Mouse (Mus musculus) limb, embryonic 14.5 days (tissue): ENCODE data around the gene Rbms1. TPM values are rescaled to one million over a fixed set of nuclear protein-coding genes. Genes with fewer than 3 reads are reported as not detected.

Experiments used
- ATAC-seq: fragments of 200-750 bp; cut with Nextera tagmentation; 2 replicates; pipeline ENCODE4 v1.8.0; 2017; ENCODE audit warnings: low read depth, moderate number of reproducible peaks, moderate TSS enrichment; ENCODE audit not compliant: low FRiP score
- DNase-seq: peaks from one replicate; pipeline ENCODE4 v3.0.0-alpha.2; 2015; ENCODE audit warnings: low spot score
- H3K27ac ChIP-seq: fragments of 300-500 bp; sonication (generic); replicated peaks from 2 replicates; pipeline ENCODE4 v1.5.1; 2014; ENCODE audit warnings: low read depth, mild to moderate bottlenecking, low read length, moderate library complexity, mixed read lengths
- H3K27me3 ChIP-seq: fragments of 300-500 bp; sonication (generic); 2 replicates; pipeline ENCODE4 v1.6.1; 2014; ENCODE audit warnings: low read length, mixed read lengths; ENCODE audit not compliant: control insufficient read depth, insufficient read depth
- H3K36me3 ChIP-seq: fragments of 300-500 bp; sonication (generic); 2 replicates; pipeline ENCODE4 v1.6.1; 2014; ENCODE audit warnings: mild to moderate bottlenecking, low read length, moderate library complexity, mixed read lengths; ENCODE audit not compliant: control insufficient read depth, insufficient read depth
- H3K4me1 ChIP-seq: fragments of 300-500 bp; sonication (generic); 2 replicates; pipeline ENCODE4 v1.6.1; 2014; ENCODE audit warnings: antibody characterized with exemption, low read length, mixed read lengths; ENCODE audit not compliant: control insufficient read depth, insufficient read depth
- H3K4me2 ChIP-seq: fragments of 300-500 bp; sonication (generic); replicated peaks from 2 replicates; pipeline ENCODE4 v1.6.1; 2014; ENCODE audit warnings: low read depth, mild to moderate bottlenecking, low read length, moderate library complexity; ENCODE audit not compliant: severe bottlenecking
- H3K4me3 ChIP-seq: fragments of 300-500 bp; sonication (generic); replicated peaks from 2 replicates; pipeline ENCODE4 v1.5.1; 2014; ENCODE audit warnings: low read length
- H3K9ac ChIP-seq: fragments of 300-500 bp; sonication (generic); 2 replicates; pipeline ENCODE4 v1.6.1; 2014; ENCODE audit warnings: mild to moderate bottlenecking, low read depth, low read length, moderate library complexity; ENCODE audit not compliant: severe bottlenecking
- H3K9me3 ChIP-seq: fragments of 300-500 bp; sonication (generic); 2 replicates; pipeline ENCODE4 v1.6.1; 2016; ENCODE audit warnings: low read length; ENCODE audit not compliant: control insufficient read depth
- POLR2A ChIP-seq: fragments of 200-500 bp; IDR thresholded peaks from 2 replicates; pipeline ENCODE4 v1.8.0; 2012; ENCODE audit warnings: inconsistent platforms, mild to moderate bottlenecking, moderate library complexity, borderline replicate concordance; ENCODE audit not compliant: insufficient read depth, insufficient read length; ENCODE audit errors: extremely low read depth
- WGBS: fragments of 180-500 bp; shearing (Covaris S2); extraction: QIAGEN DNeasy Blood & Tissue Kit; methylation state at CpG from one replicate; pipeline ENCODE4 v1.1.7; 2014; 5-methylcytosine and 5-hydroxymethylcytosine counted together
- polyA plus RNA-seq, 2 experiments: library from polyadenylated mRNA; depleted of rRNA in 1 of 2; stranded (reverse) in 1 of 2; unstranded in 1 of 2; fragments of >200 nt; fragmentation: Nextera tagmentation in 1 of 2; extraction: Ambion mirVana in 1 of 2; gene quantifications; 2 replicates each; pipeline versions ENCODE4 v1.2.1 to v1.2.3; 2012 to 2014

Rbms1 gene
- polyA plus RNA-seq, 2 experiments, result 84.9 to 118 TPM

GRCm38 (mm10) chr2:60918401-60918800, 44.6 kb downstream of the Rbms1 start:
- Histone ChIP-seq H3K9me3 (no peaks in the 10 kb centered on the region), H3K4me2 (no peak overlapping the region), H3K27me3 (no peaks in the 10 kb centered on the region), H3K4me1 (peaks cover 19% of the 10 kb centered on the region), H3K27ac (no peak overlapping the region), H3K9ac (no peak overlapping the region), H3K36me3 (peaks cover 4% of the 10 kb centered on the region; the same call in 1 of the 2 replicates), H3K4me3 (no peak overlapping the region)
- DNase-seq (no peak), ATAC-seq (no peak)
- TF ChIP-seq POLR2A, result no peak
- 80% methylated on average over 7 of the region's 7 CpGs for WGBS

- ATAC-seq (no peak), DNase-seq (no peak)
- Histone ChIP-seq H3K27me3 (no peaks in the 10 kb centered on the region), H3K9me3 (no peaks in the 10 kb centered on the region), H3K27ac (no peak overlapping the region), H3K4me2 (no peak overlapping the region), H3K4me1 (peaks cover 14% of the 10 kb centered on the region), H3K9ac (no peak overlapping the region), H3K36me3 (no peaks in the 10 kb centered on the region), H3K4me3 (no peak overlapping the region)
- 37% methylated on average over 7 of the region's 7 CpGs for WGBS
- no peak for TF ChIP-seq POLR2A
Observed at GRCm38 (mm10) chr2:60914524-60915280, 48.3 kb downstream of the Rbms1 start.

GRCm38 (mm10) chr2:60913281-60913680, 49.7 kb downstream of the Rbms1 start:
- no peaks in the 10 kb centered on the region for H3K27me3 ChIP-seq
- ATAC-seq (no peak), DNase-seq (no peak)
- H3K9ac ChIP-seq, result no peak overlapping the region
- TF ChIP-seq POLR2A, result no peak
- H3K27ac ChIP-seq, result no peak overlapping the region
- 44% methylated on average over 3 of the region's 3 CpGs for WGBS
- H3K4me3 ChIP-seq, result no peak overlapping the region
- no peaks in the 10 kb centered on the region for H3K36me3 ChIP-seq
- no peak overlapping the region for H3K4me2 ChIP-seq
- no peaks in the 10 kb centered on the region for H3K9me3 ChIP-seq
- peaks cover 14% of the 10 kb centered on the region for H3K4me1 ChIP-seq

GRCm38 (mm10) chr2:60911716-60912115, 51.3 kb downstream of the Rbms1 start:
- TF ChIP-seq POLR2A, result no peak
- Histone ChIP-seq H3K4me3 (no peak overlapping the region), H3K4me1 (peaks cover 14% of the 10 kb centered on the region), H3K36me3 (no peaks in the 10 kb centered on the region), H3K4me2 (no peak overlapping the region), H3K27me3 (no peaks in the 10 kb centered on the region), H3K27ac (no peak overlapping the region), H3K9ac (no peak overlapping the region), H3K9me3 (no peaks in the 10 kb centered on the region)
- ATAC-seq (no peak), DNase-seq (no peak)
- 76% methylated on average over 8 of the region's 8 CpGs for WGBS

GRCm38 (mm10) chr2:60910820-60911219, 52.2 kb downstream of the Rbms1 start:
- DNase-seq (no peak), ATAC-seq (no peak)
- Histone ChIP-seq H3K4me1 (peaks cover 16% of the 10 kb centered on the region), H3K27me3 (no peaks in the 10 kb centered on the region), H3K4me3 (no peak overlapping the region), H3K36me3 (no peaks in the 10 kb centered on the region), H3K4me2 (no peak overlapping the region), H3K9ac (no peak overlapping the region), H3K9me3 (no peaks in the 10 kb centered on the region), H3K27ac (no peak overlapping the region)
- WGBS, result 65% methylated on average over 6 of the region's 6 CpGs
- TF ChIP-seq POLR2A, result no peak
